Mouse (Mus musculus): ENCODE measurements around the gene Ssr2.

DNA sequence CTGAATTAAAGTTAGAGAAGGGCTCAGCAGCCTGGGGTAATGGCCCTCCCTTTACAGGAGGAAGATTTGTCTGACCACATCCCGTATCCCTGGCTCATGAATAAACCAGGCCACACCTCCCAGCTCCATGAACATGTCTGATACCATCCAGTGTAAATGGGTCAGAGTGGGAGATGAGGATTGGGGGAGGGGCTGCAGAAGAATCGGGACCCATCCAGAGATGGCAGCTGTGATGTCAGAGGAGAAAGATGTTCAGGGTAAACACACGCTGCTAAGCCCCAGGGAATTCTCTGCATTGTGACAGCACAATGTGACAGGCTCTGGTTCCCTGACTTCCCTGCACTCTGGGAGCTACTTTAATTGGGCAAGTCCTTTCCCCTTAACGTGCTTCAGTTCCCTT lies 12.2 kb upstream of the Ssr2 start:
- no peak for TF ChIP-seq CTCF (IDR thresholded peaks at IDR 0.05; ENCODE audit: extremely low read depth, insufficient read depth, insufficient read length, insufficient replicate concordance)
- no peak for TF ChIP-seq POLR2A (IDR thresholded peaks at IDR 0.05; ENCODE audit: low read depth, low read length)
